Mouse (Mus musculus) myocyte (in vitro differentiated cells): ENCODE results near the gene Hps3.

ENCODE experiments used
- CEBPB ChIP-seq: IDR thresholded peaks from 2 replicates; pipeline ENCODE4 v1.6.1; 2011; ENCODE audit warnings: mild to moderate bottlenecking, moderate library complexity; ENCODE audit not compliant: poor library complexity, insufficient read depth, severe bottlenecking
- E2F4 ChIP-seq: IDR thresholded peaks from one replicate; pipeline ENCODE4 v1.6.1; 2011; ENCODE audit warnings: mild to moderate bottlenecking, control low read depth, moderate library complexity; ENCODE audit not compliant: insufficient read depth
- MAX ChIP-seq: IDR thresholded peaks from one replicate; pipeline ENCODE4 v1.6.1; 2011; ENCODE audit warnings: low read depth, mild to moderate bottlenecking, control low read depth
- MYOD1 ChIP-seq, 3 experiments: IDR thresholded peaks; one replicate each; pipeline ENCODE4 v1.6.1; 2011; ENCODE audit warnings: control low read depth in 2 of 3, low read depth in 2 of 3, mild to moderate bottlenecking in 2 of 3, moderate library complexity in 1 of 3; ENCODE audit not compliant: insufficient read length in 2 of 3, control insufficient read depth in 1 of 3
- MYOG ChIP-seq, 3 experiments: IDR thresholded peaks; one replicate each; pipeline ENCODE4 v1.6.1; 2011; ENCODE audit warnings: control low read depth in 2 of 3, low read depth in 2 of 3, mild to moderate bottlenecking in 2 of 3; ENCODE audit not compliant: insufficient read length in 2 of 3, control insufficient read depth in 1 of 3, insufficient read depth in 1 of 3
- POLR2A ChIP-seq: IDR thresholded peaks from one replicate; pipeline ENCODE4 v1.6.1; 2011; ENCODE audit warnings: low read depth, mild to moderate bottlenecking, control low read depth, moderate library complexity; ENCODE audit not compliant: insufficient read length
- POLR2AphosphoS2 ChIP-seq: IDR thresholded peaks from one replicate; pipeline ENCODE4 v1.6.1; 2011; ENCODE audit warnings: low read depth, control low read depth; ENCODE audit not compliant: insufficient read length
- SRF ChIP-seq: IDR thresholded peaks from one replicate; pipeline ENCODE4 v1.6.1; 2011; ENCODE audit warnings: low read depth; ENCODE audit not compliant: control insufficient read depth, insufficient read length
- TCF12 ChIP-seq: IDR thresholded peaks from one replicate; pipeline ENCODE4 v1.6.1; 2011; ENCODE audit warnings: mild to moderate bottlenecking, control low read depth; ENCODE audit not compliant: poor library complexity, insufficient read depth, severe bottlenecking
- TCF3 ChIP-seq: IDR thresholded peaks from one replicate; pipeline ENCODE4 v1.6.1; 2011; ENCODE audit warnings: low read depth, control low read depth; ENCODE audit not compliant: insufficient read length
- USF1 ChIP-seq: IDR thresholded peaks from one replicate; pipeline ENCODE4 v1.6.1; 2011; ENCODE audit warnings: low read depth, mild to moderate bottlenecking, control low read depth, moderate library complexity

DNA sequence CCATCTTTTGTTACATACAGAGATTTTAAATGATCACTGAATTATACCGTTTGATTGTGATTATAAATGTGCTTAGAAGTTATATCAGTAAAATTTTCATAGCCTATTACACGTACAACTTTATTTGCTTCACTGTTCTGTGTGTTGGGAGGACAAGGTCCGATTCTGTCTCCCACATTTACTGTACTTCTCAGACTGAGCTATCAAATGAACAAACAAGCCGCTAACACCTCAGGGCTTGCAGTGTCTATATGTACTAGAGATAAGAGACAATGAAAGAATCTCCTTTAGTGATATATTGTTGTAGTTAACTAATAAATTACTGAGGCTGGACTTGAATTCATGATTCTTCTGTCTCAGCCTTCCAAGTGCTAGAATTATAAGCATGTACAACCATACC is 27.8 kb downstream of the Hps3 start:
- TF ChIP-seq MYOD1 (IDR thresholded peaks at IDR 0.05; ENCODE audit: control insufficient read depth in 1 of 3, insufficient read length in 2 of 3, low read depth in 2 of 3) (no peak), POLR2A (no peak), POLR2AphosphoS2 (no peak), MYOG (IDR thresholded peaks at IDR 0.05; ENCODE audit: control insufficient read depth in 1 of 3, insufficient read depth in 1 of 3, insufficient read length in 2 of 3, low read depth in 2 of 3) (no peak), TCF3 (no peak), E2F4 (no peak), TCF12 (no peak), SRF (no peak), MAX (no peak), CEBPB (no peak), USF1 (no peak)
